Mouse (Mus musculus) testis, adult 2 months (tissue): ENCODE results near the gene Ctnnd2. TPM values are rescaled to one million over a fixed set of nuclear protein-coding genes. Genes with fewer than 3 reads are reported as not detected.

Experiments
- H3K27ac ChIP-seq: fragments of 200-500 bp; 2 replicates; pipeline ENCODE4 v1.5.1; 2012; ENCODE audit warnings: low read depth, low read length; ENCODE audit not compliant: control insufficient read depth, insufficient read depth
- H3K27me3 ChIP-seq: fragments of 200-500 bp; 2 replicates; pipeline ENCODE4 v1.6.1; 2012; ENCODE audit warnings: mild to moderate bottlenecking, low read length, moderate library complexity; ENCODE audit not compliant: control insufficient read depth, insufficient read depth
- H3K36me3 ChIP-seq: fragments of 200-500 bp; 2 replicates; pipeline ENCODE4 v1.6.1; 2012; ENCODE audit warnings: mild to moderate bottlenecking, low read length; ENCODE audit not compliant: control insufficient read depth, insufficient read depth
- H3K4me1 ChIP-seq: fragments of 200-500 bp; 2 replicates; pipeline ENCODE4 v1.6.1; 2012; ENCODE audit warnings: low read length; ENCODE audit not compliant: control insufficient read depth, insufficient read depth
- H3K4me3 ChIP-seq: fragments of 200-500 bp; 2 replicates; pipeline ENCODE4 v1.5.1; 2012; ENCODE audit warnings: low read depth, mild to moderate bottlenecking, low read length, moderate library complexity, mixed read lengths; ENCODE audit not compliant: control insufficient read depth
- CTCF ChIP-seq: fragments of 200-500 bp; IDR thresholded peaks from 2 replicates; pipeline ENCODE4 v1.5.1; 2012; ENCODE audit warnings: low read depth, mild to moderate bottlenecking, inconsistent platforms, low read length, moderate library complexity; ENCODE audit not compliant: control insufficient read depth, insufficient read depth, insufficient replicate concordance
- POLR2A ChIP-seq: fragments of 200-500 bp; IDR thresholded peaks from 2 replicates; pipeline ENCODE4 v1.6.1; 2012; ENCODE audit warnings: low read depth, mild to moderate bottlenecking, inconsistent platforms, low read length, moderate library complexity; ENCODE audit not compliant: control insufficient read depth
- polyA plus RNA-seq: library from polyadenylated mRNA; depleted of rRNA; stranded (reverse); fragments of >200 nt; gene quantifications from 2 replicates; pipeline ENCODE4 v1.2.3, GENCODE M21; 2012

Ctnnd2 gene
- polyA plus RNA-seq, 1 experiment = 3.8 TPM

DNA sequence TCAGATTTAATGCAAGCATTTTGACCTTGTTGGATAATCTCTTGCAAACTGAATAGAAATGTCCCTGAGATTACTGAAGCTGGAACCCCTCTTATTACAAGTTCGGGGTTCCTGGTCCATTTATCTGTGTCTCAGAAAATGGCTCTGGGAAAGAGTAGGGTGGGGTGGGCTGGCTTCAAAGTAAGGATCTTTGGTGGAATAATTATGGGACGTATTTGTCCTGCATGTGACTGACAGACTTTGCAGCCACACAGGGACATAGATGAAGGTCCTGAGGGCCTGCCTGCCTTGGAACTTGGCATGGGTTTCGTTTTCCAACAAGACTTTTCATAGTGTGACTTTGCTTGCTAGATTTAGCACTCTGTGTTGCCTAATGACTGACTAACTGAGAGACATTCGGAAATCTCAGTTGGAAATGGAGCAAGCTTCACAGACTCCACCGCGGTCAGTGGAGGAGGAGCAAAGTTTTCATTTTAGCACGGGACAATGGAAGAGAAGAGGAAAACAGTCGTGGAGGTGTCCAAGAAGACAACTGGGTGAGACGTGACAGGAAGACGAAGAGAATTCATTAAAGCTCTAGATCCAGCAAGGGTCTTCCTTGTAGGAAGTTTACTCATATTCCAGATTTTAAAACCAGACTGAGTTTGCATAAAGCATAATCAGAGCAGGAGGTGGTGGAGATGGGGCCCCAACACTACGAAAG is 749 bp upstream of the Ctnnd2 start:
- TF ChIP-seq CTCF (no peak), POLR2A (no peak)
- Histone ChIP-seq H3K36me3 (no peaks in the 10 kb centered on the region), H3K4me3 (peak overlapping the region; percentile 88), H3K27ac (no peak overlapping the region), H3K4me1 (peaks cover 14% of the 10 kb centered on the region), H3K27me3 (no peaks in the 10 kb centered on the region)

DNA sequence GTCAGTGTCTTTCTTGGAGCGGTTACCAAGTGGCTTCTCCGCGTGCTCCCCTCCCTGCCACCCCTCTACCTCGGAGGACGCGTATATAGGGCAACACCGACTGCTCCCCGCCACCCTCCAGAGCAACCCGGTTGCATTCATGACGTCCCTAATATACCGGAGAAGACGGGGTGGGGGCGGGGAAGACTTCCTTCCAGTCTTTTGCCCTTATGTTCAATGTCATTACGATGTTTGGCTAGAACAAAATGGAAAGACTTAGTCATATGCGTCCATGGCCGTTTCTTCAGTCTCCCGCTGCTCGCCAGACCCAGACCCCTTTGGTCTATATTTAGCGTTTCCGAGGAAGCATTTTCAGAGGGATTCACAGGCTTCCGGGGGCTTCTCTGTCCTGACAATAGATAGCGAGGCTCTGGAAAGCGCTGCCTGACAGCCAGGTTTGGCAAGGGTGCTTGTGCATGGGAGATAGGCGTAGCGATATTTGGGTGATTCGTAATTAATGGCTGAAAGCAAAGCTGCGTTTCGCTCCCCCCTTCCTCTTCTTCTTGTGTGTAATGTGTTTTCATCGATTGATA is 1.1 kb downstream of the Ctnnd2 start:
- Histone ChIP-seq H3K4me1 (peaks cover 14% of the 10 kb centered on the region), H3K27me3 (no peaks in the 10 kb centered on the region), H3K4me3 (peak overlapping the region; percentile 88), H3K27ac (no peak overlapping the region), H3K36me3 (no peaks in the 10 kb centered on the region)
- TF ChIP-seq POLR2A (no peak), CTCF (no peak)

DNA sequence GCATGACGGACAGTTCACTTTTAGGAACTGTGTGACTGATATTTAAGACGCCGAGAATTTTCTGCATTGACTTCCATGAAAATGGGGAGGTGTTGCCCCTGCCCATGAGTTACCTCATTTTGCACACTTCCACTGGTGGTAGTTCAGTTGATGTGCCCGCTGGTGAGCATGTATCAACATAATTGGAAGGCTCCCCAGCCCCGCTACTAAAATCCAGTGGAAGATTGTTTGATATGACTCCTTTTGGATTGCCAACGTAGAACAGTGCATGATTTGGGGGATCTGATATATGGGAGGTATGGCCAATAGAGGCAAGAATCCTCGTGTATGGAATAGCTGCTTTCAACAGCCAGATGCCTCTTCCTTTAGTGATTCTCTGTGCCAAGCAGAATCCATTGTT is 1.9 kb downstream of the Ctnnd2 start:
- TF ChIP-seq POLR2A (no peak), CTCF (no peak)
- Histone ChIP-seq H3K36me3 (no peaks in the 10 kb centered on the region), H3K27me3 (no peaks in the 10 kb centered on the region), H3K27ac (no peak overlapping the region), H3K4me3 (no peak overlapping the region), H3K4me1 (peaks cover 14% of the 10 kb centered on the region)

DNA sequence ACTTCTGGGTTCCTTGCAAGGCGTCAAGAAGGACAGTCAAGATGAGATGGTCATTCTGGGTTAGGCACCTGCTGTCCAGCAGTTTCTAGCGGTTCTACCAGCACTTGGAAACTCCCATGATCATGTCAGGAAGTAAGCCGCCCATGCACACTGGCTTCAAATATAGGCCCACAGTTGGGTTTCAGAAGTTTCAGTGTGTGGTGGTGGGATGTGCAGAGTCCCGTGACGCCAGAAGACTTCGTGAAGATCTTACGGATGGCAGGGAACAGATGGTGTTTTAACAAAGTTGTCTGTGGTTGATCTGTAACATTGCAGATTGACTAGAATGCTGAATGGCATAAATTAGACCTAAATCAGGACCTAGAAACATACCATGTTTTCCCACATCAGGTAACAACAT is 11.6 kb downstream of the Ctnnd2 start:
- no peak overlapping the region for H3K4me3 ChIP-seq
- TF ChIP-seq CTCF (no peak), POLR2A (no peak)
- no peaks in the 10 kb centered on the region for H3K27me3 ChIP-seq
- no peaks in the 10 kb centered on the region for H3K4me1 ChIP-seq
- H3K36me3 ChIP-seq = no peaks in the 10 kb centered on the region
- H3K27ac ChIP-seq = no peak overlapping the region

DNA sequence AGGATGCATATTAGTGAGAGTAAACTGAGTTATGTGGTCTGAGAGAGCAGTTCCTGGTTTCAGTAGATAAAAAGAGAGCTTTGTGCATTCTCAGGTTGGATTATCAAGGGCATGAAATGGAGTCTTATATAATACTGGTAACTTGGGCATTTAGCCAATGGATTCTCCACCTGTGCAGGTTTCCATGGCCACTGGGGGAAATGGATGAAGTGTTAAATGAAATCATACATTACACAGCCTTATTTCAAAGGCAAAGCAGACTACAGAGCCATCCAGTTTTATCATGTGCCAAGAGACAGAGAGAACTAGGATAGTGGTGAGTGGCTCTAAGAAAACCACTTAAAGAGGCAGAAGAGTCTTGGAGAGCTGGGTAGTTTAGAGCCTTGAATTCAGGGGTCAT is 18.5 kb downstream of the Ctnnd2 start:
- no peaks in the 10 kb centered on the region for H3K4me1 ChIP-seq
- TF ChIP-seq POLR2A (no peak), CTCF (no peak)
- no peak overlapping the region for H3K4me3 ChIP-seq
- H3K27me3 ChIP-seq = no peaks in the 10 kb centered on the region
- no peak overlapping the region for H3K27ac ChIP-seq
- H3K36me3 ChIP-seq = no peaks in the 10 kb centered on the region

DNA sequence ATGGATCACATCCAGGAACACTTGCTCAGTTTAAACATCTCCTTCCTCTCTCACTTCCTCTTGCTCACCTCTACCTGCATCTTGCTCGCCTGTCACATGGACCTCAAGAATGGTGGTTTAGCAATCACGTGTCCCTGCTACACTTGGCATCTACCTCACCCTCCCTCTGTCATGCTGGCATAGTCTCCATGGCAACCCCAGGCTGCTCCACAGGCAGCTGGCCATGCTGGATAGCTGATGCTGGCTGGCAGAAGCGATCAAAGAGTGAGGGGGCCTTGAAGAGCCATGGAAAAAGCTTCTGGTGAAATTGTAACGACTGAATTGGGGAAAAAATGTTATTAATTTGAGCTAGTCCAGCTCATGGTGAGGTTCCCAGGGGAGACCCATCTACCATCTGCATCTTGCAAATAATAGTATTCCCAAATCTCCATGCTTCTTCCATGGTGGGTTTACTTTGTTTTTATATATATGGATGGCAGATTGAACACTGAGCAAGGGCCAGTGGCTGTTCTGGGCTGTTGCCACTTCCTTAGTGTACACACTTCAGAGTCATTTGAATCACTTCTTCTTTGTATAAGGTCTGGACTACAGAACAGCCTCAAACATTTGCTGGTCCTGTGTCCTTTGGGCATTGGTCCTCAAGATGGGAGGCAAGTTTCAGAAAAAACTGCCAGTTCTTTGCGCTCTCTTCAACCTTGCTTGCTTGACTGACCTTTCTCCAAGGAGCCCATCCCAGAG is 19.7 kb downstream of the Ctnnd2 start:
- Histone ChIP-seq H3K4me3 (no peak overlapping the region), H3K27me3 (no peaks in the 10 kb centered on the region), H3K4me1 (no peaks in the 10 kb centered on the region), H3K36me3 (no peaks in the 10 kb centered on the region), H3K27ac (no peak overlapping the region)
- TF ChIP-seq POLR2A = no peak
- no peak for TF ChIP-seq CTCF

DNA sequence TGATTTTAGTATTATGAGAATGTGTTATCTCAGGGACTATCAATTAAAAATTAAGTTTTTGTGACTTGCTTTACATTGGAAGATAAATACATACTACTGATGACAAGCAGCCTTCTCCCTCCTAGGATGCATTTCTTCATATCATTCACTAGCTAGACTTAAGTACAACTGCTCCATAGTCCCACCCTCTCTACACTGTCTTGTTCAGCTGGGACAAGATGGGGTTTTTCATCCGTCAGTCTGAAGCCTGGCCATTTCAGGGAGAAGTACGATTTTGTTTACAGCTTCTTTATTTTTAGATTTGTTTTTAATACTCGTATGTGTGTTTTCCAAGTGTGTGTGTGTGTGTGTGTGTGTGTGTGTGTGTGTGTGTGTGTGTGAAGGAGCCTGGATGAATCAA is 26.0 kb downstream of the Ctnnd2 start:
- H3K27me3 ChIP-seq = no peaks in the 10 kb centered on the region
- TF ChIP-seq CTCF = no peak
- H3K36me3 ChIP-seq = no peaks in the 10 kb centered on the region
- no peaks in the 10 kb centered on the region for H3K4me1 ChIP-seq
- no peak overlapping the region for H3K4me3 ChIP-seq
- no peak overlapping the region for H3K27ac ChIP-seq
